Mouse (Mus musculus) brain, embryonic 14.5 days (tissue): ENCODE results near the gene Gipr. TPM values are rescaled to one million over a fixed set of nuclear protein-coding genes. Genes with fewer than 3 reads are reported as not detected.

Source experiments
- DNase-seq: peaks from one replicate; pipeline ENCODE4 v3.0.0-alpha.2; 2011; ENCODE audit warnings: low read depth
- CTCF ChIP-seq: fragments of 200-500 bp; IDR thresholded peaks from 2 replicates; pipeline ENCODE4 v1.5.1; 2012; ENCODE audit warnings: inconsistent platforms, mild to moderate bottlenecking, moderate library complexity, borderline replicate concordance; ENCODE audit not compliant: insufficient read depth, insufficient read length; ENCODE audit errors: extremely low read depth
- POLR2A ChIP-seq: fragments of 200-500 bp; IDR thresholded peaks from 2 replicates; pipeline ENCODE4 v1.6.1; 2012; ENCODE audit warnings: mild to moderate bottlenecking, inconsistent platforms, borderline replicate concordance; ENCODE audit not compliant: poor library complexity, insufficient read depth, insufficient read length, severe bottlenecking; ENCODE audit errors: extremely low read depth
- polyA plus RNA-seq: library from polyadenylated mRNA; depleted of rRNA; stranded (reverse); fragments of >200 nt; gene quantifications from 2 replicates; pipeline ENCODE4 v1.2.3, GENCODE M21; 2012

Gene Gipr
- polyA plus RNA-seq, 1 experiment = 9.6 TPM

DNA sequence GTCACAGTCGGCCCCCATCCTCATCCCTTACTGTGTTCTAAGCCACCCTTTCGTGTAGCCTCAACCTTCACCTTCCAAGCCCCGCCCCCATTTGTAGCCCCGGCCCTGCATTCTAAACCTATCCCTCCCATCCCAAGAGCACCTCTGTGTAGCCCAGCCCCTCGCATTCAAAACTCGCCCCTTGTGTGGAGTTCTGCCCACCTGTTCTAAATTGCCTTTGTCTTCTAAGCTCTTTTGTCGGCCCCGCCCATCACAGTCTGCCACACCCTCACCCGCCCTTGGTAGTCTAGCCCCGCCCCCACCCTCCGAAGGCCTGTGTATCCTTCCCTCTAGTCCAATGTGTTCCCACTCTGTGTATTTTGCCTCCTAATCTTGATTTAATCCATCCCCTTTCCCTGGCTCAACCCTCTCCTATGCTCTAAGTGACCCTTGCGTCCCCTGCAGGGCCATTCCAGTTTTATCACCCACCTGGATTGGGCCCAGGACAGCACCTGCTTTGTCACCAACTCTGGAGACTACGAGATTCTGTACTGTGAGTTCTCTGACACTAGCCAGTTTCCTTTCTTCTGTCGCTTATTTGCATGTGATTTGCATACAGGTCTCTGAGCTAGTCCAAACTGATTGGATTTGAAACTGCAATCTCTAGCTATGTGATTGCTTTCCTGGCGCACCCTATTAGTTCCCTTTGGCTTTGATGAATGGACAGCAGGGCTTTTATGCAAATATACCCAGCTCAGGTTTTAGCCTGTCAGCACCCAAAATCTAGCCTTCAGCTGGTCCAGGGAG is 36.3 kb upstream of the Gipr start:
- TF ChIP-seq CTCF (no peak), POLR2A (no peak)

DNA sequence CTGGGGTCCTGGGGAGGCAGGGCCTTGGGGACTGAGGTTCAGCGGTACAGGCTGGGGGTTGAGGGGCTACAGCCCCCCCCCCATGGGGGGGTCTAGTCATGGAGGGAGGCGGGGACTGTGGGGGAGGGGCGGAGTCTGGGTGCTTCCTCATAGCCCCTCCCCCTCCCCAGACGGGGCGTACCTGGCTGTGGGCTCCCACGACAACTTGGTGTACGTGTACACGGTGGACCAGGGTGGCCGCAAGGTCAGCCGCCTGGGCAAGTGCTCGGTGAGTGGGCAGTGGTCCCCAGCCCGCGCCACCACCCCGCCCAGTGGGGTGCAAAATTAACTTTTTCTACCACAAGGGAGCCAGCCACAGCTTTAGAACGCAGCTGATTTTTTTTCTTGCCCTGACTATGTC is 35.7 kb upstream of the Gipr start:
- TF ChIP-seq CTCF (no peak), POLR2A (no peak)
- no peak for DNase-seq

More for the DNA sequence above, 36.3 kb upstream of the Gipr start:
- no peak for DNase-seq

DNA sequence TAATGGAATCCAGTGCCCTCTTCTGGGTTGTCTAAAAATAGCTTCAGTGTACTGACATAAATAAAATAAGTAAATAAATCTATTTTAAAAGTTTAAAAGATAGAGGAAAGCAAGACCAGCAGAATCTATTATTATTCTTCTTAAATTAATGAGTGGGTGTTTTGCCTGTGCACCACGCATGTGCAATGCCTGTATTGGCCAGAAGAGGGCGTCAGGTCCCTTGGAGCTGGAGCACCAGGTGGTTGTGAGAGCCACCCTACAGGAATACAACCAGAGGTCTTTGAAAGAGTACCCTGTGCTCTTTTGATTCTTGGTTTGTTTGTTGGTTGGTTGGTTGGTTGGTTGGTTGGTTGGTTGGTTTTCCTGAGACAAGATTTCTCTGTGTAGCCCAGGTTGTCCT is 32.1 kb upstream of the Gipr start:
- DNase-seq = no peak
- no peak for TF ChIP-seq POLR2A
- peak; percentile 48; the same call in 1 of the 2 replicates for TF ChIP-seq CTCF

DNA sequence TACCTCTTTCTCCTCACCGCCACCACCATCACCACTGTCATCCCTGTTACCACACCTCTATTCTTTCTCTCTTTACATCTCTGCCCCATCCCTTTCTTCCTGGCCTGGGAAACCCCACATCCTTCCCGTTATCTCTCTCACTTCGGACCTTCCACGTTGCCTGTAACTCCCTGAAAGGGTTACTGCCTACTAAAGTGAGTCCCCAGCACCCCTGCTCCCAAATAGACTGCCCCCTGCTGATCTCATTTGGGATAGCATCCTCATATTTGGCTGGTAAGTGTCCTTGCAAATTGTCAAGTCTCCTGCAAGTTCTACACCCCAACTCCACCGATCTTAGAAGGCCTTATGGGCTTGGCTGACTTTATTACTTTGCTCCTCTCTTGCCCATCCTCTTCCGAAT is 30.7 kb upstream of the Gipr start:
- DNase-seq = peak; percentile 56
- TF ChIP-seq CTCF (peak; percentile 59; the same call in 1 of the 2 replicates), POLR2A (no peak)

DNA sequence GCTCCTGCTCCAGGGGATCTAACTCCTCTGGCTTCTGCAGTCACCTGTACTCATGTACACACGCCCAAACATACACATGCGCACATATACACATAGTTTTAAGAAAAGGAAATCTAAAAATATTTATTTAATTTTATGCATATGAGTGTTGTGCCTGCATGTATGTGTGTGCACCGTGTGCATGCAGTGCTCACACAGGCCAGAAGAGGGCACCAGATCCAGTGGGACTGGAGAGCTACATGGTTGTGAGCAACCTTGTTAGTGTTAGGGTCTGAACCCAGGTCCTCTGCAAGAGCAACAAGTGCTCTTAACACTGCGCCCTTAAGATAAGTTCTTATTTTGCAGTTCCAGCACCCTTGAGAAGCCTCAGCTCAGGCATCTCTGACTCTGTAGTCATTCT is 28.7 kb upstream of the Gipr start:
- DNase-seq = no peak
- TF ChIP-seq CTCF = peak; percentile 32; the same call in 1 of the 2 replicates
- no peak for TF ChIP-seq POLR2A

DNA sequence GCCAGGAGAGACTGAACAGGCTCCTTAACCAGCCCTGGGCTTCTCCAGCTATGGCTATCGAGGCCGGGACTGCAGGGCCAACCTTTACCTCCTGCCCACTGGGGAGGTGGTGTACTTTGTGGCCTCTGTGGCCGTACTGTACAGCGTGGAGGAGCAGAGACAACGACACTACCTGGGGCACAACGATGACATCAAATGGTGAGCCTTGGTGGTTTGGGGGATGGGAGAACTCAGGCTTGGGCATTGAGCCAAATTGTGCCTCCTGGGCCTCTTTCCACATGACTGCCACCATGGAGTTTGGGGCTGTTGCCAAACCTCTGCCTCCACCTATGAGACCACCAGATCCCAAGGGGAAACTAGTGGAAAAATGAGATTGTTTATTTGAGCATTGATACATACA is 18.8 kb upstream of the Gipr start:
- no peak for TF ChIP-seq CTCF
- TF ChIP-seq POLR2A = no peak
- DNase-seq = peak; percentile 87

DNA sequence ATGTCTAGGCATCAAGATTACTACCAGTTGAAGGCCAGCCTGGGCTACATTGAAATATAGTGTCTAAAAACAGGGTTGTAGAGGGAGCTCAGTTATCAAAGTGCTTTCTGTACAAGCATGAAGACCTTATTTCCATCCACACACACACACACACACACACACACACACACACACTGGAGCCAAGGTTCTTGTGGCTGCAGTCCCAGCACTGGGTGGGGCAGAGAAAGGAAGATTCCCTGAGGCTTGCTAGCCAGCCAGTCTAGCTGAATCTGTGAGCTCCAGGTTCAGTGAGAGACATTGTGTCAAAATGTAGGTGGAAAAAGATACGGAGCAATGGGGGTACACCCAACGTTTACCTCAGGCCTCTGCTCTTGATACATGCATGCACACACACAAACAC is 18.3 kb upstream of the Gipr start:
- peak; percentile 62 for DNase-seq
- TF ChIP-seq POLR2A = no peak
- no peak for TF ChIP-seq CTCF

DNA sequence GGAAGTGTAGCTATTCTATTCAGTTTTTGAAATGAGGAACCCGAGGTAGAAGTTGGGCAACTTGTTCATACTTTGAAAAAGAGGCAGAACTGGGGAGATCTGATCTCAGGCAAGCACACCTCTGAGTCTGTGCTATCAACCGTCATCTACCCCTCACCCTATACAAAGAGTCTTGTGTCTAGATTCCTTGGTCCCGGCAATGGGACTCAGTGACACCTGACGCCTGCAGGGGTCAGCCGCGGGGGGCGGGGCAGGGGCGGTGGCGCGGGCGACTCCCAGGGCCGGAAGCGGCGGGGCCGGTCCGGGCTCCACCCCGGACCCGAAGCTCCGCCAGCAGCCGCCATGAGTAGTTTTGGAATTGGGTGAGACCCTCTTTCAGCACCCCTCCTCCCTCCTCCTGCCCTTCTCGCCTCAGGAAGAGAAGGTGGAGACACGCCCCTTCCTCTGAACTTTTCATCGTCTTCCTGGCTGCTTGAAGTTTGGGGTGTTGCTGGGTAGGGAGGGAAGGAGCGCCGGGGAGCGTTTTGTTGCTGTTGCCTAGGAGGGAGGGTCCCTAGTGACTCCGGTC is 15.0 kb upstream of the Gipr start:
- TF ChIP-seq POLR2A (no peak), CTCF (no peak)
- DNase-seq = peak; percentile 36

DNA sequence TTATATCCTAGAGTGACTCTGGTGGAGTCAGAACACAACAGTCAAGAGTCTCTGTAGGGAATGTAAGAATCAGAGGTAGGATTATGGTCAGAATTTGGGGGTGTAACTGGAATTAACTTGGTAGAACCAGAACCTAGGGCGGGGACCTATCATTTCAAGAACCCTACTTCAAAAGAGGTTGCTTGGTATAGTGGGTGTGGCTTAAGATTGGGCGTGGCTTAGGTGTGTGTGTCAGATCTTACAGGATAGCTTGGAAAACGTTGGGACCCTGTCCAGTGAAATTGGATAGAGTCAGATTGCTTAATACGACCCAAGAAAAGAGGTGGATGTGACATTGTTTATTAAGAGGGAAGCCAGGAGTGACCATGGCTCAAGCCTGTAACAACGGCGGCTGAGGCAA is 14.0 kb upstream of the Gipr start:
- TF ChIP-seq CTCF (no peak), POLR2A (no peak)
- no peak for DNase-seq

DNA sequence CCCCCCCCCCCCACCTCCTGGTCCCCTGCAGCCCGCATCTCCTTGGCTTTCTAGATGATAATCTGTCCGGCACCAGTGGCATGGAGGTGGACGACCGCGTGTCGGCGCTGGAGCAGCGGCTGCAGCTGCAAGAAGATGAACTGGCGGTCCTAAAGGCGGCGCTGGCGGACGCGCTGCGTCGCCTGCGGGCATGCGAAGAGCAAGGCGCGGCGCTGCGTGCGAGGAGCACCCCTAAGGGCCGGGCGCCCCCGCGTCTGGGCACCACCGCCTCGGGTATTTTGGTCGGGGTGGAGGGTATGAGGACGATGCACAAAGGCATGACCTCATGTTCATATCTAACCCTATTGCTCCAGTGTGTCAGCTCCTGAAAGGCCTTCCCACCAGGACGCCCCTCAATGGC is 13.2 kb upstream of the Gipr start:
- TF ChIP-seq CTCF (peak; percentile 71), POLR2A (no peak)
- peak; percentile 86 for DNase-seq

DNA sequence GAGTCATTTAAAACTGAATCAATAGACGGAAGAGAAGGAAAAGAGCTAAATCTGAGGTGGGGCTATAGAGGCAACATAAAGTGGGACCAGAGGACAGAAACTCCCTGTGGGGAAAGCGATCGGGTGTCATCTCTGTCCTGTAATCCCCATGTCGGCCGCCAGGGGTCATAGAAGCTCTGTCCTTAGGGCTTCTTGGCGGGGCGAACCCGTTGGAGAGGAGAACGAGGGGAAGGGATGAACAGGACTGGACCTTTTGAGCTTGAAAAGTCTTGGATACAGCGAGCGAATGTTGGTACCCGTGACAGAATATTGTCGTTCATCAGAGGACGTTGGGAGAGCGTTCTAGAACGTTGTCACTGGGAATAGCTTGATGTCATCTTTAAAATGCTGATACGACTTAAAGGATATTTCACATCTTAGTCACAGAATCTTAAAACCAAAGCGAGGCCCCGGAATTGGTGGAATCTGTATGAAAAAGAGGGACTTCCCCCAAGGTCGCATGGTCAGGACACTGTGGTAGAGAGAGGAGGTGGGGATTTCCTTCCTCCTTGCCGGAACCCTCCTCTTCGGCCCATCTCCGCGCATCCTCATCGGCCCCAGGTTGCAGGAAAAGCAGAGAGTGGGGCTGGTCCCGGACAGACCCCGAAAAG is 12.6 kb upstream of the Gipr start:
- no peak for TF ChIP-seq POLR2A
- peak; percentile 82 for TF ChIP-seq CTCF
- peak; percentile 71 for DNase-seq

DNA sequence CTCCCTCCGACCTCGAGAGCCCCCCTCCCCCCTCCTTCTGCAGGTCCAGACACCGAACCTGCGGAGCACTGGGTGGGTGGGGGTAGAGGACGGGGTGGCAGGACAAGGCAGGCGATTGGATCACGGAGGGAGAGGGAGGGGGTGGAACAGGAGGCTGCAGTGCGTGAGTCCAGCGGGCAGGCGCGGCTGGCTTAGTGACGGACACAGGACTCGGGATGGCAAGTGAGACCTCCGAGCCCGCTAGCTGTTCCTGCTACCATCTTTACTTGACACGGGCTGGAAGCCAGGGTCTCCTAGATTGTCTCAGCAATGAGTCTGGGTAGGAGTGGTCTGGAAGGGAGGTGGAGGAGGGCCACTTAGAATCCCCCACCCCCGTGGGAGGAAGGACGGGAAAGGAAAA is 12.1 kb upstream of the Gipr start:
- DNase-seq = no peak
- TF ChIP-seq CTCF = no peak
- TF ChIP-seq POLR2A = no peak

DNA sequence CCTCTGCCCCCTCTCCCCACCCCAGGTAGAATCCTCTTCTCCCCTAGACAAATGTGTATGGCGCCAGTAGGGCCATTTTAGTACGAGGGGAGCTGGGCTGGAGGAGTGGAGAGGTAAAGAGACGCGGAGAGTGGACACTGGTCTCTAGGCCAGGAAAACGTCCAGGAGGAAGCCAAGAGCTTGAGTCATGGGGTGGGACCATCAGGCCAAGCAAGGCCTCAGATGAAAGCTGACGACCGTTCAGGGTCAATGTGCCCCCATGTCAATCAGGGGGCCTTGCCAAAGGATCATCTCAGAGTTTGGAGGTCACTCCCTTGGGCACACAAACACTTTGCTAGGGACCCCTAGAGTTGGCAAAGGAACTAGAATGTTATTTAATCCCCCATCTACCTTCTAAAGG is 11.3 kb upstream of the Gipr start:
- no peak for DNase-seq

DNA sequence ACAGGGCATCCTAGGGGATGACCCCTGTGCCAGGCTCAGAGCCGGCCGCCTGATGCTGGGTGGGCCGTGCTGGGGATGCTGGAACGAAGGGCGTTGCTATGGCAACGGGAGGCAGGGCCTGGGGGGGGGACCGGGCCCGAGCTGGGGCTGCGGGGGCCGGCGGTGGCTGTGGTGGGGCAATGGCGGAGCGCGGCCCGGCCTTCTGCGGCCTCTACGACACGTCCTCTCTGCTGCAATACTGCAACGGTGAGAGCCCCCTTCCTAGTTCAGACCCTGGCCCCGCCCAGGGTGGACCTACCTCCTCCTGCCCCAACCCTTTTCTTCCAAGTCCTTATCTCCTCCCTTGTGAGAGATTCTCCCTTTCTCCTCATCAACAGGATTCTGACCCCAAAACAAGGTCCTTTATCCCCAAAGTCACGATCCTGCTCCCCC is 10.6 kb upstream of the Gipr start:
- no peak for DNase-seq
- TF ChIP-seq CTCF = no peak
- TF ChIP-seq POLR2A = no peak

More for the DNA sequence above, 11.3 kb upstream of the Gipr start:
- TF ChIP-seq POLR2A (no peak), CTCF (no peak)
